Mouse (Mus musculus) megakaryocyte progenitor cell, adult 5-6 weeks (primary cell): ENCODE measurements at regions not wholly inside any gene's neighbourhood (a gene's known extent, or its start where the extent isn't known, plus 50 kb on each side); places are given as distances from the start of the nearest gene placed in this dataset.

Experiments
- ATAC-seq: replicated peaks from 2 replicates; pipeline ENCODE4 v1.8.0; 2016; ENCODE audit warnings: mild to moderate bottlenecking, moderate TSS enrichment, inconsistent platforms; ENCODE audit not compliant: poor library complexity

DNA sequence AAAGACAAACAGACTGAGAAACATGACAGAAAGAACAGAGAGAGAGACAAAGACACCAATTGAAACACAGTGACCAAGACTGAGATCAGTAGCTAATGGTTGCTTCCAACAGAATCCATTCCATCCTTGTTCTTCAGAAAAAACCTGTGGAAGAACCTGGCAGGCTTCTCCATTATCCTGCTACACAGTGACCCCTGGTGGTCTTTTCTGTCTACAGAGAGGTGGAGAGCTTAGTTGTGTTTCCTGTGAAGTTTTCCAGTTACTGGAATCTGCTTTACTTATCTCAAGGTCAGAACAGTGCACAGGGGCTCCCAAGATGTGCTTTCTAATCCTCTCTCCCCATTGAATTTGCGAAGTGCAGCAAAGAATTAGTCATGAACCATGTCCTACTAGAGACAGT lies 339.1 kb upstream of the Msl3l2 start:
- peak; percentile 68 for ATAC-seq

GRCm38 (mm10) chr10:55769642-55770041 lies 337.1 kb upstream of the Msl3l2 start:
- ATAC-seq = no peak

- ATAC-seq = no peak
These were observed 323.8 kb upstream of the Msl3l2 start for GRCm38 (mm10) chr10:55782674-55783469.

- no peak for ATAC-seq
These were observed 292.8 kb upstream of the Msl3l2 start for GRCm38 (mm10) chr10:55813966-55814365.

DNA sequence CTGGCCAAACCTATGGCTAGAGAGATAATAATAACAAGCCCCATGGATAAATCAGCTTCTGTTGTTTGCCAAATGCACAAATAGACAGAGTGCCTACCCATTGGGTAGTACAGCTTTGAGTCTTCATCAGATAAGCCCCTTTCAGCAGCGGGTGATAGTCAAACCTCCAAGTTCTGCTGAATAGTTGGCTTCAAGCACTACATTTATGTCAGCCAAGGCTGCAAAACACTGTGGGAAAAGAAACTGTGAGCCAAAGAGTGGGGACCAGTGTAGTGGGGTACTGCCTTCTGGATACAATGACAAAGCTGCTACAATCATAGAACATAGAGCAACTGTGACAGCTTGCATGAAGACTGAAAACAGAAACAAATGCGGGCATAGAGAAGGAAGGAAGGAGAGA lies 255.4 kb upstream of the Msl3l2 start:
- ATAC-seq = no peak

DNA sequence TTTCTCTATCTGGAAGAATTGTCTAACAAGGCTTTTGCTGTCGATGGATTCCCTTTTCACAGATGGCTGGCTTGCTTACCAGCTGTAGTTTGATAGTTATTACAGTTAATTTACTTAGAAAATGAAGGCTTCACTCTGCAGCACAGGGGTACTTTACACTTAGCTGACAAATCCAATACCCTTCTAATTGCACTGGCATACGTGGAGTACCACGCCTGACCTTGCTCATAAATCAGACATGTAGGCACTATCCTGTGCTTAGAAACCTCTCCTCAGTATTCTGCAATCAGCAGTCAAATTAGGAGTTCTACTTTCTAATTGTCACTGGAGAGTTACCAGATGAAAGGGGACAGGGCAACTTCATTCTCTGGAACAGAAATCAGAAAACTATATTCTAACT lies 214.1 kb upstream of the Msl3l2 start:
- ATAC-seq = no peak

- ATAC-seq = no peak
These were observed 177.6 kb upstream of the Msl3l2 start for GRCm38 (mm10) chr10:55929100-55929499.

GRCm38 (mm10) chr10:55933993-55934392 lies 172.7 kb upstream of the Msl3l2 start:
- no peak for ATAC-seq

DNA sequence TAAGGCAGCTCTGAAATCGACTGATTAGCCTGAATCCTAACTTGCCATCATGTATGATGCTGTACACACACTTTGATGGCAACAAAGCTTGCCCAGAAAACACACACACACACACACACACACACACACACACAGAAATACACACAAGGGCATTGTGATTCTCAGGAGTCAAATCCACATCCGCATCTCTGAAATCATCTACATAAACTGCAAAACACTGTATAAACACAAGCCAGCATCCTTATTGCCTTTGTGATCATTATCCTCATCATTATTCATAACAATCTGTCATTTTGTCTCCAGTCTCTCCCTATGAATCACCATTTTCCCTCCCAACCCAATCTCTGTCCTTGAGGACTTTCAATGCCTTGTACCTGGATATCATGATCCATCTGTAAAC lies 171.3 kb upstream of the Msl3l2 start:
- ATAC-seq = no peak

GRCm38 (mm10) chr10:55962627-55963203 lies 144.0 kb upstream of the Msl3l2 start:
- no peak for ATAC-seq
